Mouse (Mus musculus) myocyte (in vitro differentiated cells): ENCODE data around the gene Nphs2. TPM values are rescaled to one million over a fixed set of nuclear protein-coding genes. Genes with fewer than 3 reads are reported as not detected.

Source experiments
- H3K27me3 ChIP-seq: one replicate; pipeline ENCODE4 v1.6.1; 2011; ENCODE audit not compliant: control insufficient read depth, insufficient read depth, insufficient read length
- H3K36me3 ChIP-seq: one replicate; pipeline ENCODE4 v1.6.1; 2011; ENCODE audit not compliant: control insufficient read depth, insufficient read depth
- H3K4me2 ChIP-seq: one replicate; pipeline ENCODE4 v1.6.1; 2011; ENCODE audit warnings: low read depth, control low read depth
- H3K4me3 ChIP-seq: one replicate; pipeline ENCODE4 v1.5.1; 2011; ENCODE audit warnings: mild to moderate bottlenecking, control low read depth, moderate library complexity
- H3K79me2 ChIP-seq: one replicate; pipeline ENCODE4 v1.6.1; 2011; ENCODE audit not compliant: control insufficient read depth, insufficient read depth
- H3ac ChIP-seq: one replicate; pipeline ENCODE4 v1.6.1; 2011; ENCODE audit not compliant: control insufficient read depth, insufficient read length
- CEBPB ChIP-seq: IDR thresholded peaks from 2 replicates; pipeline ENCODE4 v1.6.1; 2011; ENCODE audit warnings: mild to moderate bottlenecking, moderate library complexity; ENCODE audit not compliant: poor library complexity, insufficient read depth, severe bottlenecking
- E2F4 ChIP-seq: IDR thresholded peaks from one replicate; pipeline ENCODE4 v1.6.1; 2011; ENCODE audit warnings: mild to moderate bottlenecking, control low read depth, moderate library complexity; ENCODE audit not compliant: insufficient read depth
- MAX ChIP-seq: IDR thresholded peaks from one replicate; pipeline ENCODE4 v1.6.1; 2011; ENCODE audit warnings: low read depth, mild to moderate bottlenecking, control low read depth
- MYOD1 ChIP-seq, 3 experiments: IDR thresholded peaks; one replicate each; pipeline ENCODE4 v1.6.1; 2011; ENCODE audit warnings: control low read depth in 2 of 3, low read depth in 2 of 3, mild to moderate bottlenecking in 2 of 3, moderate library complexity in 1 of 3; ENCODE audit not compliant: insufficient read length in 2 of 3, control insufficient read depth in 1 of 3
- MYOG ChIP-seq, 3 experiments: IDR thresholded peaks; one replicate each; pipeline ENCODE4 v1.6.1; 2011; ENCODE audit warnings: control low read depth in 2 of 3, low read depth in 2 of 3, mild to moderate bottlenecking in 2 of 3; ENCODE audit not compliant: insufficient read length in 2 of 3, control insufficient read depth in 1 of 3, insufficient read depth in 1 of 3
- POLR2A ChIP-seq: IDR thresholded peaks from one replicate; pipeline ENCODE4 v1.6.1; 2011; ENCODE audit warnings: low read depth, mild to moderate bottlenecking, control low read depth, moderate library complexity; ENCODE audit not compliant: insufficient read length
- POLR2AphosphoS2 ChIP-seq: IDR thresholded peaks from one replicate; pipeline ENCODE4 v1.6.1; 2011; ENCODE audit warnings: low read depth, control low read depth; ENCODE audit not compliant: insufficient read length
- REST ChIP-seq: IDR thresholded peaks from one replicate; pipeline ENCODE4 v1.6.1; 2011; ENCODE audit warnings: mild to moderate bottlenecking, control low read depth, moderate library complexity; ENCODE audit not compliant: insufficient read depth, insufficient read length
- SRF ChIP-seq: IDR thresholded peaks from one replicate; pipeline ENCODE4 v1.6.1; 2011; ENCODE audit warnings: low read depth; ENCODE audit not compliant: control insufficient read depth, insufficient read length
- TCF12 ChIP-seq: IDR thresholded peaks from one replicate; pipeline ENCODE4 v1.6.1; 2011; ENCODE audit warnings: mild to moderate bottlenecking, control low read depth; ENCODE audit not compliant: poor library complexity, insufficient read depth, severe bottlenecking
- TCF3 ChIP-seq: IDR thresholded peaks from one replicate; pipeline ENCODE4 v1.6.1; 2011; ENCODE audit warnings: low read depth, control low read depth; ENCODE audit not compliant: insufficient read length
- USF1 ChIP-seq: IDR thresholded peaks from one replicate; pipeline ENCODE4 v1.6.1; 2011; ENCODE audit warnings: low read depth, mild to moderate bottlenecking, control low read depth, moderate library complexity
- polyA plus RNA-seq: library from polyadenylated mRNA; unstranded; fragments of >200 nt; fragmentation: generic; extraction: Trizol; gene quantifications from one replicate; pipeline ENCODE4 v1.2.1, GENCODE M21; 2012; ENCODE audit warnings: missing spikeins

Nphs2 gene
- polyA plus RNA-seq, 1 experiment: 0.02 TPM

DNA sequence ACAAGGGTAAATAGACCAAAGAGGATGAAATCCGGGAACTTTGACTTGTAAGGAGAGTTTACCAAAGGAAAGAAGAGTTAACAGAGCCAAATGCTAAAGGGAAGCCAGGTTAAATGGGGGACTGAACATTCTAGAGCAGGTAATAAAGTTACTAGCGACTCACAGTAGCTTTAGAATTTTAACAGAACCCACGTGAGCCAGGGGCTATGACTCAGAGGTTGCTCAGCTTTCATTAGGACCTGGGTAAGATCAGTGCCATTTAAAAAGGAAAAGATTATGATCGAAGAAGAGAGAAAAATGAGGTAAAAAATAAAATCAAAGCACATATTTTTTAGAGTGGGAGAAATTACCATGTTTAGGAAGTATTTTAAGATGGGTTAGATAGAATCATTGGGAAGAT, 30.3 kb downstream of the Nphs2 start:
- no peaks in the 10 kb centered on the region for H3K27me3 ChIP-seq
- no peaks in the 10 kb centered on the region for H3K36me3 ChIP-seq
- peak overlapping the region; percentile 33 for H3K4me2 ChIP-seq
- peak; percentile 91 for TF ChIP-seq USF1
- TF ChIP-seq TCF3: no peak
- TF ChIP-seq E2F4: no peak
- TF ChIP-seq MYOD1 (IDR thresholded peaks at IDR 0.05; ENCODE audit: control insufficient read depth in 1 of 3, insufficient read length in 2 of 3, low read depth in 2 of 3): no peak
- no peak overlapping the region for H3K4me3 ChIP-seq
- no peaks in the 10 kb centered on the region for H3K79me2 ChIP-seq
- H3ac ChIP-seq: no peak overlapping the region

DNA sequence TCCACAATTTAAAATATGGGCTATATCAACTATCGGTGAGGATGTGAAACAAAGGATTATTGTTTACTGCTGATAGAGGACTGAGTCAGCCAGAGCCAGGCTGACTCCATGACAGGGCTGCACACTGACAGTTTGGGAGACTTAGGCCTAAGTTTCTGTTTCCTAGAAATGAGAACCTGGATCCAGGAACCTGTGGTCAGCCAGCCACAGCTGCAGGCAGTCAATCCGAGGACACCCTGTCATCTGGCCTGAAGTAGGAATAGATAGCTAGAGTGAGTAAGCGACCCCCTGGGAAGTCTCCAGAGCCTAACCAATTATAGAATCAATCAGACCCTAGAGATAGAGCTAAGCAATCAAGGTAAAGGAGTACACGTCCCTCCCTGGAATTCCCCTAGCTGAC, 33.9 kb downstream of the Nphs2 start:
- no peaks in the 10 kb centered on the region for H3K79me2 ChIP-seq
- no peak overlapping the region for H3K4me3 ChIP-seq
- no peaks in the 10 kb centered on the region for H3K36me3 ChIP-seq
- H3K27me3 ChIP-seq: no peaks in the 10 kb centered on the region
- TF ChIP-seq REST: no peak
- TF ChIP-seq POLR2A: no peak
- no peak for TF ChIP-seq CEBPB
- TF ChIP-seq MYOD1 (IDR thresholded peaks at IDR 0.05; ENCODE audit: control insufficient read depth in 1 of 3, insufficient read length in 2 of 3, low read depth in 2 of 3): peak; percentile 54 to 83 (median 79)
- TF ChIP-seq SRF: no peak
- TF ChIP-seq POLR2AphosphoS2: no peak
- TF ChIP-seq USF1: no peak
- peak in 2 of 3 experiments; percentile 57 to 72 for TF ChIP-seq MYOG (IDR thresholded peaks at IDR 0.05; ENCODE audit: control insufficient read depth in 1 of 3, insufficient read depth in 1 of 3, insufficient read length in 2 of 3, low read depth in 2 of 3)
- TF ChIP-seq TCF3: peak; percentile 52
- no peak for TF ChIP-seq MAX
- TF ChIP-seq E2F4: no peak
- TF ChIP-seq TCF12: peak; percentile 21
- H3K4me2 ChIP-seq: peak overlapping the region; percentile 19
- H3ac ChIP-seq: no peak overlapping the region

DNA sequence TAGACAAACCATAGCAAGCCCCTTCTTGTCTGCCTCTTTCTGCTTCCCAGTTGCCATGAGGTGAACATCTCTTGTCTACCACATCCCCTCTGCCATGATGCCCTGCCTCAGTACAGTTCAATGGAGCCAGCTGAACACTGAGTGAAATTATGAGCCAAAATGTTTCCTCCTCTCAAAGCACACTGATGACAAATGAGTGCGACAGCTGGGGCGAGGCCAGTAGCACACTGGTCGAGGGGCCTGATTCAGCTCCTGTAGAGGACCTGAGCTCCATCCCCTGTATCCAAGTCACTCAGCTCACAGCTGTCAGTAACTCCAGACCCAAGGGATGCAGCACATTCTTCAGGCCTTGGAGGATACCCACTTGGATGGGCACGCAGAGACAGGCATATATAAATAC, 35.1 kb downstream of the Nphs2 start:
- H3K27me3 ChIP-seq: no peaks in the 10 kb centered on the region
- TF ChIP-seq MYOG (IDR thresholded peaks at IDR 0.05; ENCODE audit: control insufficient read depth in 1 of 3, insufficient read depth in 1 of 3, insufficient read length in 2 of 3, low read depth in 2 of 3): peak in 1 of 3 experiments; percentile 45
- TF ChIP-seq POLR2AphosphoS2: no peak
- no peak for TF ChIP-seq REST
- TF ChIP-seq MAX: no peak
- TF ChIP-seq MYOD1 (IDR thresholded peaks at IDR 0.05; ENCODE audit: control insufficient read depth in 1 of 3, insufficient read length in 2 of 3, low read depth in 2 of 3): peak in 2 of 3 experiments; percentile 48 to 51
- no peak for TF ChIP-seq SRF
- TF ChIP-seq TCF3: no peak
- no peak overlapping the region for H3ac ChIP-seq
- no peak overlapping the region for H3K4me2 ChIP-seq
- H3K4me3 ChIP-seq: no peak overlapping the region
- no peaks in the 10 kb centered on the region for H3K36me3 ChIP-seq
- H3K79me2 ChIP-seq: no peaks in the 10 kb centered on the region

DNA sequence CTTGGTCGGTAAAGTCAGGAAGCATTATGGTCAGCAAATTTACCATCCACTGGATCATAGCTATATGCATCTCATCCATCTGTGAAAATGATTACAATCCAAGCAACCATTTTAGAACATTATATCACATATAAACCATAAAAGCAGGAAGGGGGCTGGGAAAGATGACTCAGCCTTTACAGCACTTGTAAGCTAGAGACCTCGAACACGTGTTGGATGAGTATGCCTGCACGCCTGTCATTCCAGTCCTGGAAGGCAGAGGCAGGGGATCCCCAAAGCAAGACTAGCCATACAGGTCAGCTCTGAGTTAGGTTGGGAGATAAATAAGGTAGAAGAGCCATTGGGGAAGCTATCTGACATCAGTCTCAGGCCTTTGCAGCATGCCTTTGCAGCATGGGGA, 38.5 kb downstream of the Nphs2 start:
- no peak overlapping the region for H3K4me3 ChIP-seq
- H3K79me2 ChIP-seq: no peaks in the 10 kb centered on the region
- no peak overlapping the region for H3ac ChIP-seq
- H3K27me3 ChIP-seq: no peaks in the 10 kb centered on the region
- H3K36me3 ChIP-seq: no peaks in the 10 kb centered on the region
- TF ChIP-seq TCF3 (no peak), USF1 (no peak), TCF12 (no peak), POLR2AphosphoS2 (no peak), POLR2A (no peak), MYOG (IDR thresholded peaks at IDR 0.05; ENCODE audit: control insufficient read depth in 1 of 3, insufficient read depth in 1 of 3, insufficient read length in 2 of 3, low read depth in 2 of 3) (no peak), MAX (no peak), E2F4 (no peak), SRF (no peak), REST (no peak), CEBPB (no peak), MYOD1 (IDR thresholded peaks at IDR 0.05; ENCODE audit: control insufficient read depth in 1 of 3, insufficient read length in 2 of 3, low read depth in 2 of 3) (no peak)
- no peak overlapping the region for H3K4me2 ChIP-seq

GRCm38 (mm10) chr1:156350441-156350840, 39.9 kb downstream of the Nphs2 start:
- TF ChIP-seq POLR2A (no peak), REST (no peak), CEBPB (no peak), MYOD1 (IDR thresholded peaks at IDR 0.05; ENCODE audit: control insufficient read depth in 1 of 3, insufficient read length in 2 of 3, low read depth in 2 of 3) (no peak), E2F4 (no peak), USF1 (no peak), MYOG (IDR thresholded peaks at IDR 0.05; ENCODE audit: control insufficient read depth in 1 of 3, insufficient read depth in 1 of 3, insufficient read length in 2 of 3, low read depth in 2 of 3) (no peak), MAX (no peak), POLR2AphosphoS2 (no peak), TCF12 (no peak), SRF (no peak)

More at GRCm38 (mm10) chr1:156350441-156350840, 39.9 kb downstream of the Nphs2 start:
- Histone ChIP-seq H3K4me2 (no peak overlapping the region), H3K36me3 (no peaks in the 10 kb centered on the region), H3K4me3 (no peak overlapping the region), H3ac (no peak overlapping the region), H3K27me3 (no peaks in the 10 kb centered on the region), H3K79me2 (no peaks in the 10 kb centered on the region)
